Mouse (Mus musculus) natural killer cell, adult 2 months (primary cell): ENCODE results near the gene Ppef2.

ENCODE experiments used
- DNase-seq, 2 experiments: peaks; one replicate each; pipeline ENCODE4 v3.0.0; 2022; ENCODE audit warnings: low spot score in 2 of 2

Ppef2 gene

DNA sequence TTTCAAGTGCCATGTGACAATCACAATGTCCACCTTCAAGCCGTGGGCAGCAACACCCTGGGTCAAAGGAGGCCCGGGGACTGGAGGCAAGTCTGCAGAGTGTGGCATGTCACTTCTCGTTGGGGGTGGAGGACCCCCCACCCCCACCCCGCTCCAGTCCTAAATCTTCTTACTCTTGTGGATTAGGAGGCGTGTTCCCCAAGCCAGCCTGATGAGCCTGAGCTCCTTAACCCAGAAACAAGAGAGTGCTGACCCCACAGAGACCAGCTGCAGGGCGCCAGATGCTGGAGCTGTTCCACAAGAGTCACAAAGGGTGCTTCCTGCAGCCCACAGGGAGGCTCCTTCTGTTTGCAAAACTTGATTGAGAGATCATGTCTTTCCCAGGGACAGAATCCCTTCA is at the start of gene Ppef2:
Gene Ppef2 (minus strand): TSS at position 61 of the 400 bp plus-strand sequence.
- no peak for DNase-seq

DNA sequence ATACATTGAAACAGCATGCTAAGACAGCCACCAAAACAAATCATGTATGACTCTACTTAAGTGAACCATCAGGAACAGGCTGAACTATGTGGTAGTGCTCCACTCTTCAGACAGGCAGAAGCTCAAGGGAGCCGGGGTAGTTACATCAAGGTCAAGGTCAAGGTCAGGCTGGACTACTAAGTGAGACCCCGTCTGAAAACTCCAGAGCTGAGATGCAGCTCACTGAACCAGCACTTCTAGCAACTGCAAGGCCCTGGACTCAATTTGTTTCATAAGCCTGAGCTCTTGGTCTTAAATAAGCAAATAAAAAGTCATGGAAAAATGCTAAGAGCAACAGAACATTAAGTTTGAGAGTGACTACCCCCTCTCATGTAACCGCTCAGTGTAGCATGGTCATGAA is 48.2 kb upstream of the Ppef2 start:
- DNase-seq, result no peak

DNA sequence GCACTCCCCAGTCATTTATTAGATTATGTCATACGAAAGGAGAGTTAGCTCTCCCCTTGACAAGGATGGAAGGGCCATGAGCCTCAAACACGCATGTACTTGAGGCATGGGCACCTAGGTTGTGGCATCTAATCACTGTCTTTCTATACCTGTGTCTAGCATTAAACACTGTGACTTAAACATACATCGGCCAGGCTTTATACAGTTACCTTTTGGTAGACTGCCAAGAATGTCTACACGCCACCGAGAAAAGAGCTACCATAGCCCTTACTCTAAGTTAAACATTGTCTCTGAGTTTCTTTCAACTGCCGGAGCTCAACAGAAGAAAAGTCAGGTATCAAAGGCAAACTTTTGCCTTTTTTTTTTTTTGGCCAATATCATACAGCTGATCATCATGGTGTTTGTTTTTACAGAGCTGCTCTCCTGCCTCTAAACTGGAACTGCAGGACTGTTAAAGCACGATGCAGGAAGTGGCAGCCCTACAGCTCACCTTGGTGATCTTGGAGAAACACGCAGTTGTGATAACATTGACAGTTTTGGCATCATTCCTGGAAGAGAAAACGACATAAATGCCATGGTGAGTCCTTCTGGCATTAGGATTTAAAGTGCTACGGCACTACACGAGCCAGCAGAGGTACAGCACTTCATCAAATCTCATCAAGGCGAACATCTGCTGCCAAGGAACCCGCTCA is 46.2 kb upstream of the Ppef2 start:
- DNase-seq, result no peak

DNA sequence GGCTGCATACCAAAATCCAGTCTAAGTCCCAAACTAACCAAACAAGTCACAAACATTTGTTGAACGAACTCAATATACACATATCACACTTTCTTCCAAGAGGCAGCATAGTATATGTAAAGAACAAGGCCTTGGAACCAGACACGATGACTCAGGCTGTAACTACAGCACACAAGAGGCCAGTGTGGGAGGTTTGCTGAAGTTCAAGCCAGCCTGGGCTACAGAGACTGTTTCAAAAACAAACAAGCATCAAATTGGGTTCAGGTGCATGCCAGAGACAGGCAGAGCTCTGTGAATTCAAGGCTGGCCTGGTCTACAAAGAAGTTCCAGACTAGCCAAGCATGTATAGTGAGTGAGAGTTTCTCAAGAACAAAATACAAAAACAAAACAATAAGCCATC is 38.4 kb upstream of the Ppef2 start:
- no peak for DNase-seq

DNA sequence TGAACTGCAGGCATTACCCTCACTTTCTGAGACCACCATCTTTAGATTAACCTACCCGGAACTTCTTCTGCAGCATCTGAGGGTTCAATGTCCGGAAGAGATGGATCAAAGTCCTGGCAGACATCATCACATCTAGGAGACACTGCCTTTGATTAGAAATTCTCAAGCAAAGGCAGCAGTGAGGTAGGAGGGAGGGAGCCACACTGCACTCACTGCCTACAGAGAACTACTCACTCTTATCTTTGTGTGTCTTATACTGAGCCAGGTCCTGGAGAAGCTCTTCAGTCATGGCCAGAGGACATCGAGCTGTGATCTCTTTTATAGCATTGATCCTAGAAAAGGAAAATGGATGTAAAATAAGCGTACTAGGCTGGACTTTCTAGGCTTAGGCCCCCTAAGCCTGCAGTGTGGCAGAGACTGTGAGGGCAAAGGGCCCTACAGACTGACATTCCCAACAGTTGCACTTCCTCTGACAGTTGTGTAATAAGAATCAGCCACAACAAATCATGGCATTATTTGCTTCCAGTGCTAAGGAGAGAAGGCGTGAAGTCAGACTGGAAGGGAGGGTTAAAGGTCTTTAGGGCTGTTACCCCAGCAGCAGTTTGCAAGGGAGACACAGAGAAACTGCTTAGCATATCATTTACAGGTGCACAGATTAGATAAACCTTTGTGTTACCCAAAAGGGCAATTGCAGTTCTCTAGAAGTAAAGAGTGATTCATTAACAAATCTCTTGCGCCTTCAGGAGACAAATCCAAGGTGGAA is 35.8 kb upstream of the Ppef2 start:
- DNase-seq, result no peak

DNA sequence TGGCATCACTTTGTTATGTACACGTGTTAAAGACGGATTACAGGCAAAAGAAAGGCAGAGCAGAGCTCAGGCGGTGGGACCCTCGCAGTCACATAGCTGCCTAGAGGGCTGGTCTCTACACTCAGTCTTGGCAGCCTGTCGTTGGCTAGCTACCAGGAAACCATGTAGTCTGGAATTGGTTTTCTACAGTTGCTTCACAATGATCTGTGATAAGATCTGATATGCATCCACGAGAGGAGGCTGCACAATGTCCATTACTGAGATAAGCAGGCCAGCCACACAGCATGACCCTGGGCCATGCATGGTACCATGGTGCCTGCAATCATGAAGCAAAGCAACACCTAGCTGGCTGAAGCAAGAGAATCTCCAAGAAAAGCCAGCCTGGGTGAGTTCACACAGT is 31.8 kb upstream of the Ppef2 start:
- DNase-seq, result no peak

DNA sequence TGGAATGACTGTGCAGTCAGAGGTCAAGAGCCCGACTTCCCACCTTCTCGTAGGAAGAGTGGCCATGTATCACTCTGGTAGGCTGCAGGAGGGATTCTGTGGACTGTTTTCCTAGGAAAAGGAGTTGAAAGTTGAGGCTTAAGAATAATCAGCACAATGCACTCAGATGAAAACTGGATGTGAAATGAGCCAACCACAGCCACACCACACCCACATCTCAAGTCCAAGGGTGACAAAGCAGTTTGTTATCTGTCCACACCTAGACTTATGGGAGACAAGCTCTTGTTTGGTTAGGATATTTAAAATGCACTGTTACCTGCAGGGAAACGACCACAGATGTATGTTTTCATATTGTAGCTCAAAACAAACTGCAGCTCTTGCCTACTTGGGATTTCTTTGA is 27.0 kb upstream of the Ppef2 start:
- no peak for DNase-seq

DNA sequence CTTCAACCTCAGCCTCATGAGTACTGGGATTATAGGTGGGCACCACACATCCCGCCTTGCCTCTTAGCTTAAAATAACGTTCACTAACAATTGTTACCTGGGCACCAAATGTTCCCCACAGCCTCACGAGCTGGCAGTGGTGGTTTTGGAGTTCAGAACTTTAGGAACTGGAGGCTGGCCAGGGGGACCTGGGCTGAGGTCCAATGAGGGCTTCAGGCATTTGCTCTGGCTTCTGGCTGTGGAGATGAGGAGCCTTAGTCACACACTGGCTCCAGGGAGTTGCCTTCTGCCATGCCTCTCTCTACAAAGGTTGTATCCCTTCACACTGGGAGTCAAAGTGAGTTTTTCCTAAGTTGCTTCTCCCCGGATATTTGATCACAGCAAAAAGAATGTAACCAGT is 26.5 kb upstream of the Ppef2 start:
- no peak for DNase-seq

DNA sequence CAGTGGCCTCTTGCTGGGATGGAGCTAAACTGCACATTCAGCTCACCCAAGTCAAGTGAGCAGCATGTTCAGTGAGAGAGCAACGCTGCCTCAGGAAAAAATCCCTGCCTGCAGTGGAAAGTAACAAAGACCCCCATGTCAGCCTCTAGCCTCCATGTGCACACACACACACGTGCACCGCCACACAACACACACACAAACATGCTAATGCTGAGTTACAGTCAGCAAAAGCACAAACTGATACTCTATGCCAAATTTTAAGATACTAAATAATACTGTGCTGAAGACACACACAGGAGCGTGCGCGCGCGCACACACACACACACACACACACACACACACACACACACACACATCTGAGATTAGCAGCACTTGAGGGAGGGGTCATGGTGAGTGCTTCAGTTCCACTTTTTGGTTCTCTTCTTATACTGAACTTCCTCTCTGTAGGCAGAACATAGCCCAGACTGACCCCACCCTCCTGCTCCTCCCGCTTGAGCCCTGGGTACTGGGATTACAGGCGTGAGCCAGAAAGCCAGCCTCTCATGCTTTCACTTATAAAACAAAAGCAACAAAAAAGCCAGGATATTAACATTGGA is 23.0 kb upstream of the Ppef2 start:
- DNase-seq, result peak in 1 of 2 experiments; percentile 59

DNA sequence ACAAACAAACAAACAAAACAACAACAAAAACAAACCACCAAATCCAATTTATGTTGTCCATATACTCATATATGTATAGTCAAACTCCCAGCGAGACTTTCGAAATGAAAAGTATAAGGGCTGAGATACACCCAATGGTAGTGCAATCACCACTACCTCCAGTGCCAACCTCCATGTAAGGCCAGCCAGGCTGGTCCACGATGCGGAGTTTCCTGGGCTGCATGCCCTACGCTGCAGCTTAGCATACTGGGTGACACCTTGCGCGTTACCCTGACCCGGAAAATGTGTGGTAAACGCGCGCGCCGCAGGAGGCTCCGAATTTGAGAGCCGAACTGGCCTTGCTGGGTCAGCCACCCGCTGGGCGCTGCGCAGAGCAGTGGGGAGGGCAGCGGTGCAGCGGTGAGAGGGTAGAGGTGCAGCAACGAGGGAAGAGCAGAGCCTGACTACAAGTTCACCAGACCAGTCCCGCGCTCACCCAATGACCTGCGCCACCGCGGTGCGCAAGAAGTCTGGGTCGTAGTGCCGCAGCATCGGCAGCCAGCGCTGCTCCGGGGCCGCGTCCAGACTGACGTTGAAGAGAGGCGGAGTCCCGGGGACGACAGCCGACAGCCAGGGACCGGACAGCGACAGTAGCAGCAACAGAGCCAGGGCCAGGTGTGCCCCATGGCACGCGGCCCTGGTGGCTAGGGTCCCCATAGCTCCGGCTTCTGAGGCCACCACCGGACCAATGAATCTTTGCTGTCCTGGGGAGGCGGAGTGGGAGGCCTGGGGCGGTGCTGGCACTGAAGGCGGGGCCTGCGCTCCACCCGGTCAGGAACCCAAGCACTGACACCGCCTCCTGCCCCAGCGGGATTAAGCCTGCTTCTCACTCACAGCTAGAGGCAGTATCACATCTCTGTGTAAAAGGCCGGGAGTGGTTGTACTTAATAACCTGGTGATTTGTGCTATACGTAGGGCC is 21.6 kb upstream of the Ppef2 start, which contains the start of gene Naaa:
Gene Naaa (minus strand): TSS at position 734 of the 958 bp plus-strand sequence.
- DNase-seq, result peak; percentile 72 to 82

DNA sequence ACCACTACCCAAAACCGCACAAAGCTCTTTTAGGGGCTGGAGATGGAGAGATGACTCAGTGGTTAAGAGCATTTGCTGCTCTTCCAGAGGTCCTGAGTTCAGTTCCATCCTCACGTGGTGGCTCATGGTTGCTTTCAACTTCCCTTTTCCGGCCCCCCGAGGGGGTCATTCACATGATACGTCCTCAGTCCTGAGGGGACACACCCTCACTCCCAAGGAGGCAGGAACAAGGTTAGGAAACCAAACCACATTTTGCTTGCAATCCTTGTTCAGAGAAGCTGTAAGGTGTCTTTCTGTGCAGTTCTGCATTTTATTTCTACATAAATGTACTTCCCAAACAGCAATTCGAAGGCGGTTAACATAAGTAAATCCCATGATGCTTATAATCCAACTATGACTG is 14.4 kb upstream of the Ppef2 start:
- DNase-seq, result no peak

DNA sequence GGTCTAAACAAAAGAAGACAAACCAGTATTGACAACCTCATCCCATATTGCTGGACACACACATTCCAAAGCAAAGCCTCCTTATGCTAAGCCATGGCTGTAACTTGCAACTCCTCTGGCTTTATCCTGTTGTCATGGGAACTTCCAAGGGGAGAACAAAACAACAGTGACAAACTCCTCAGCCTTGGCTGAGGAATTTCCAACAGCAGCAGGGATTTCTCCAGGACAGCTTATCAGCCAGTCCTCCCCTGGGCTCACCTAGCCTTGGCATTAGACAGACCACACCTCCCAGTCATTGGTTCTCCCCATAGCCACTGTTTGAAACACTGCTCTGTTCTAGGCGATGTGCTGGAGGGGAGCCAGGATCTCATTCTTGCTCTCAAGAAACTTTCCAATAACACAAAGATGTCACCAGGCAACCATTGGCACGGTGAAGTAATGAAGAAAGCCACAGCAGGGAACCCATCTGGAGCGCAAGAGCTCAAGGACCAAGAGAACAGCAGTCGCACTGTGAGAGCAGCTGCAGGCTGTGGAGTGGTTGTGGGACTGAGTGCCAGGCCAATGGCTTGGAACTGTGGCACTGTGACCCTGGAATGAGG is 7.8 kb upstream of the Ppef2 start:
- DNase-seq, result no peak

DNA sequence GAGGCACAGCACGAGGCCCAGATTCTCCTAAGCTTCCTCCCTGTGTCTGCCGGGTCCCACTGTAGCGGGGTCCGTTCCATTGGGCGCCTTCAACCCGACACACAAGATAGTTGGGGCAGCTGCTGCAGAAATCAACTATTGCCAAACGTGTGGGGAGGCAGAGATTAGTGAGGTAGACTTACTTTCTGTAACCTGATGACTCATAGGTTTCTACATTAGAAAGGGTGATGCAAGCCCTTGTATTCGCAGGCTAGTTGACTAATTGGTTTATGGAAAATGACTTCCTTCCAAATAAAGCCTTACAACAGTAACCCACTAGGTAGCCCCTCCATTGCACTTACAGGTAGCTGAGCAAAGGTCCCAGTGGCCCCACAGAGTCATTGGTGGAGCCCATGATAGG is 6.6 kb upstream of the Ppef2 start:
- DNase-seq, result no peak

DNA sequence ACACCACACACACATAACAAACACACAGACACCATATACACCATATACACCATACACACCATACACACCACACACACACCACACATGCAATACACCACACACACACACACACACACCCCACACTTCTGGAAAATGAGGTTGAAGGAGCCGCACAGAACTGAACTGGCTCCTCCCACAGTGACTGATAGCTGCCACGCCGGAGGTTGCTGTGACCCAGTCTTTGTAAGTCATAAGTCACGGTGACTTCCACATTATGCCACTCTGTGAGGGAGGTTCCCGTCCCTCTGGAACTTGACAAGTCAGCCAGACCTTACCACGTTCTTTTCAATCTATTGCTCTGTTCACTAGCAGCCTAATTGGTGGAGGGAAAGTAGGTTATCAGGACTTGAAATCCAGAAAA is 1.6 kb downstream of the Ppef2 start:
- DNase-seq, result no peak

DNA sequence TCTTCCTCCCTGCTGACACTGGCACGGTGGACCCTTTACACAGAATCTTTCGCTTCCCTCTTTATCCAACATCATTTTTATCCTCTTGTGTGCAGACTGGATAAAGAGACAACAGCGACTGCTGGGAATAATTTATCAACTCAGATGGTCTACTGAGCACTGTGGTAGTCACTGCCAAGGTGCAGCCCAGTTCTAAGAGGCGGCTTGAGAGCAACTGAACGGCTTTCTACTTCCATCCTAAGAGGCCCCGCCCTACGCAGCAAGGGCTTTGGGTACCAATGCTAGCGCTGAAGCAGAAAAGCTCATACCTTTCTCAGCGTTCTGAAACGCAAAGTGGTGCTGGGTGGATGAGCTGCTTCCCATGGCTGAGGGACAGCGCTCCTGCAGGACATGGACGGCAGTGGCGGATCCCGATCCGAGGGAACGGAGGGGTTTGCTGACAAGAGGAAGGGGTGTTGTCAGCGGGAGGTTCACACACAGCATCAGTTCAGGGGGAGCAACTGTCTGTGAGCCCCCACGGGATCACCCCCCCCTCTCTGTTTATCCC is 3.2 kb downstream of the Ppef2 start:
- no peak for DNase-seq

DNA sequence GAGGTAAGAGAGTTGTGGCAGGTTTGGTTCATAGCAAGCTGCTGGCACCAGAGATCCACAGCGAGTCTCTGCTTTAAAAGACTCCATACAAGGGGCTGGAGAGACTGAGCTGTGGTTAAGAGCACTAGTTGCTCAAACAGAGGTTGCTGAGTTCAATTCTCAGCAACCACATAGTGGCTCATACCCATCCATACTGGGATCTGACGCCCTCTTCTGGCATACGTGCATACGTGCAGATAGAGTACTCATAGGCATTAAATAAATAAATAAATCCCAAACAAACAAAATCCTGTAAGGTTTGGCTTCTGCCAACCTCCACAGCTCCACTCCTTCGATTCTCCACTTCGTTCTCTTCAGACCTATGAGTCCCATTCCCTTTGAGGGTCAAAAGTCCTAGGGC is 4.0 kb downstream of the Ppef2 start:
- no peak for DNase-seq

DNA sequence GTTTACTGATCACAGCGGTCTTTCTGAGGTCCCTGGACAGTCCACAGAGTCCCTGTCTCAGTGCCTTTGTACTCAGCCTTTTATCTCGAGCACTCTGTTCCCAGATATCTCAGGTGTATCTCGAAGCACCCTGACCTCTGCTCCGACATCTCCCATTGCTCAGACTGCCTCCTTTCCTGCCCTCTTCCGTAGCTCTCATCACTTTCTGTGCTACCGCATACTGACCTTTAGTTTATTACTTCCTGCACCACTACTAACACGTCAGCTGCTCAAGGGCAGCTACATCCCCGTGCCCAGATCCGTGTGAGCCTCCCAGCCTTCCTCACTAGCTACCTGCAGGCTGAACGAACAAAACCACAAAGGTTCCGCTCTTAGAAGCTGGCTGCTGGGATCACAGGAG is 7.5 kb downstream of the Ppef2 start:
- DNase-seq, result no peak

DNA sequence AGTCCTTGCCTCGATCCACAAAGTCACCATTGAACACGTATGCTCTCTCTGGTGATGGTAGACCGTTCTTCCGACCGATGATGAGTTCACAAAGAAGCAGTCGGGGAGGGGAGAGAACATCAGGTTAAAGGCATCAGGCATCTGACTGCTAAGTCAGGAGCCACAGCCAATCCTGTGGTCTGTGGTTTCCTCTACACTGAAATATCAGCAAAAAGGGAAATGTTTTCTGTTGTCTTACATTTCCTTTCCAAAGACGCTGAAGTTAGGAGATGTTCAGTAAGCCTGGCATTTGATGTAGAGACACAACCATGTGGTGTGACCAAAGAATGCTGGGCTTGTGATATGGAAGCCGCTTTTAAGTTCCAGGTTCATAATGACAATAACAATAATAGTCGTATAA is 10.6 kb downstream of the Ppef2 start:
- DNase-seq, result peak; percentile 8 to 9

DNA sequence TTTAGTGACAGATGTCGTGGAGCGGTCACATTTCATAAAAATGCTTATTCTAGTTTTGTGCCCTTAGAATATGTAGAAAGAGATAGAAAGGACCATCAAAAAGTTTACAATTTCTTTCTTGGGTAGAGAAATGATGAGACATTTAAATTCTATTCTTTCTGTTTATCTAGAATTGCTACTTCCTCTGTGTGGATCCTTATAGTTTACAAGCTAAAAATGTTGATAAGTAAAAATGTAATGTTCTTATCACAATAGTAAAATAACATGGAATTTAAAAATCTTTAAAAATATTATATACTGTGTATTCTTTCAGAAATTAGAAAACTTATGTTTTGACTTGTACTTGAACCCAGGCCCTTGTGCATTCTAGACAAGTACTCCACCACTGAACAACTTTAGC is 11.2 kb downstream of the Ppef2 start:
- no peak for DNase-seq

DNA sequence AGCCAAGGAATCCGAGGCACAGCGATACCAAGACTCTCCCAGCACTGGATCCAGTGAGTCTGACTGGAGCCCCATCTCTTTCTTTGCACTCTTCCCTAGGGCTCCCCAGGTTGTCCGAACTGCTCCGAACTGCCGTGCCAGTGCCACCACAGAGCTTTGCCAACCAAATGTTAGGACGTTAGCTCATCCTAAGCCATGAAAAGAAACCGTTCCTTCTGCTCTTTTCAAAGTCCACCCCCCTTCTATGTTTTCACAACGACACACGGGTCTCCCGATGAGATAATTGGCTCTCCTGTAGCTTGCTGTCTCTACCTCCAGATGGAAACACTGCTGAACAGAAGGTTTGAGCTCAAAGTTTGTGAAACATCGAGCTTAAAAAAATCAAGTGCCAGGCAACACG is 15.3 kb downstream of the Ppef2 start:
- DNase-seq, result no peak
